In genomic region chr12:106939381-106939780, GRCm38 (mm10) we compare ENCODE assay signal across 9 mouse cellular contexts.
DNase-seq lines count a peak whose midpoint lies in the region; TF ChIP-seq lines count a peak whose summit lies in the region.
"Had no signal": no experiment of that assay in that cellular context is flagged by ENCODE, and none has a peak within 500 bp of the region (broad histone marks: within the 10 kb centered on the region; RNA-seq: fewer than 3 reads in every experiment).

No protein-coding gene starts in this region.

- no peak for TF ChIP-seq CTCF in left cerebral cortex, adult 2 months (IDR thresholded peaks at IDR 0.05)

- no peak overlapping the region; the same call in 1 of the 2 replicates for H3K27ac ChIP-seq in left cerebral cortex, adult 2 months
- H3K27ac ChIP-seq: kidney, postnatal 0 days had no signal

- no peak overlapping the region for H3K4me3 ChIP-seq in left cerebral cortex, adult 2 months

- intact Hi-C loops in left cerebral cortex, adult 2 months (cut with DNase I), result loop anchor here (2.0 kb wide), 1 partner anchor 203 kb away; no protein-coding TSS in a partner anchor

- DNase-seq in adrenal gland, postnatal 10 days, result peak; percentile 25
- no peak for DNase-seq in adrenal gland, adult (ENCODE audit: inconsistent age in 2 of 2, low spot score in 1 of 2)
- DNase-seq in Muller cell, postnatal 12 days (ENCODE audit: inconsistent ontology term), result peak; percentile 48
- DNase-seq in frontal cortex, adult 2 months (ENCODE audit: extremely low spot score in 1 of 2, low spot score in 1 of 2), result peak; percentile 75 to 86
- DNase-seq in left cerebral cortex, adult 2 months (ENCODE audit: extremely low spot score in 1 of 2, low spot score in 2 of 2), result peak; percentile 59 to 76
- DNase-seq in urinary bladder, postnatal 25 days (ENCODE audit: low spot score), result peak; percentile 19
- no peak for DNase-seq in spleen, postnatal 10 days (ENCODE audit: low spot score in 2 of 2)
- no peak for DNase-seq in adrenal gland, postnatal 4 days (ENCODE audit: low spot score in 2 of 2)

Comparison
In these comparisons a context has a peak if more than half of its experiments do, and no peak if none do; other contexts are left out.
1. DNase-seq: peak in adrenal gland, postnatal 10 days (single experiment), Muller cell, postnatal 12 days (single experiment), frontal cortex, adult 2 months (2 of 2), left cerebral cortex, adult 2 months (2 of 2) and urinary bladder, postnatal 25 days (single experiment); none in adrenal gland, adult (0 of 2), spleen, postnatal 10 days (0 of 2) and adrenal gland, postnatal 4 days (0 of 2).